Mouse (Mus musculus) liver, adult 2 months (tissue): ENCODE measurements around the gene Smbd1. TPM values are rescaled to one million over a fixed set of nuclear protein-coding genes. Genes with fewer than 3 reads are reported as not detected.

Source experiments
- DNase-seq: peaks from one replicate; pipeline ENCODE4 v3.0.0-alpha.2; 2011; ENCODE audit warnings: low read depth, low spot score; ENCODE audit errors: extremely low read depth
- H3K27ac ChIP-seq: fragments of 200-500 bp; replicated peaks from 2 replicates; pipeline ENCODE4 v1.5.1; 2012; ENCODE audit warnings: low read depth, mild to moderate bottlenecking, control low read depth, inconsistent platforms, low read length; ENCODE audit not compliant: insufficient read depth
- H3K27me3 ChIP-seq: fragments of 200-500 bp; 2 replicates; pipeline ENCODE4 v1.6.1; 2012; ENCODE audit warnings: mild to moderate bottlenecking, moderate library complexity, low read length, inconsistent platforms; ENCODE audit not compliant: control insufficient read depth, insufficient read depth
- H3K36me3 ChIP-seq: fragments of 200-500 bp; 2 replicates; pipeline ENCODE4 v1.6.1; 2012; ENCODE audit warnings: low read length, inconsistent platforms; ENCODE audit not compliant: control insufficient read depth, insufficient read depth
- H3K4me1 ChIP-seq: fragments of 200-500 bp; 2 replicates; pipeline ENCODE4 v1.6.1; 2011; ENCODE audit warnings: low read length; ENCODE audit not compliant: control insufficient read depth, insufficient read depth
- H3K4me3 ChIP-seq: fragments of 200-500 bp; 2 replicates; pipeline ENCODE4 v1.5.1; 2011; ENCODE audit warnings: low read depth, mild to moderate bottlenecking, control low read depth, low read length, moderate library complexity; ENCODE audit not compliant: insufficient read depth
- H3K79me2 ChIP-seq: fragments of 200-500 bp; 2 replicates; pipeline ENCODE4 v1.6.1; 2012; ENCODE audit warnings: inconsistent platforms, mild to moderate bottlenecking, low read length, moderate library complexity; ENCODE audit not compliant: control insufficient read depth, insufficient read depth
- H3K9ac ChIP-seq: fragments of 200-500 bp; 2 replicates; pipeline ENCODE4 v1.6.1; 2012; ENCODE audit warnings: low read depth, mild to moderate bottlenecking, control low read depth, inconsistent platforms, low read length
- CTCF ChIP-seq: fragments of 200-500 bp; IDR thresholded peaks from 2 replicates; pipeline ENCODE4 v1.5.1; 2011; ENCODE audit warnings: low read depth, low read length, control low read depth
- POLR2A ChIP-seq: fragments of 200-500 bp; IDR thresholded peaks from 2 replicates; pipeline ENCODE4 v1.6.1; 2011; ENCODE audit warnings: low read length, control low read depth; ENCODE audit not compliant: insufficient read depth; ENCODE audit errors: extremely low read depth
- WGBS: fragments of 180-500 bp; shearing (Covaris S2); methylation state at CpG from one replicate; pipeline ENCODE4 v1.1.7; 2018; 5-methylcytosine and 5-hydroxymethylcytosine counted together
- polyA plus RNA-seq: library from polyadenylated mRNA; depleted of rRNA; stranded (reverse); fragments of >200 nt; gene quantifications from 2 replicates; pipeline ENCODE4 v1.2.3, GENCODE M21; 2012
- total RNA-seq: library from RNA; depleted of rRNA; stranded (reverse); fragments of >200 nt; gene quantifications from 2 replicates; pipeline ENCODE4 v1.2.3, GENCODE M21; 2014

Smbd1 gene
- total and polyA plus RNA-seq, 2 experiments, result not detected

GRCm38 (mm10) chr16:32812888-32813361 lies 2.6 kb upstream of the Smbd1 start:
- no peaks in the 10 kb centered on the region for H3K27me3 ChIP-seq
- TF ChIP-seq POLR2A, result no peak
- peak; percentile 78 for TF ChIP-seq CTCF
- H3K9ac ChIP-seq, result no peak overlapping the region
- H3K36me3 ChIP-seq, result no peaks in the 10 kb centered on the region
- H3K27ac ChIP-seq, result no peak overlapping the region
- H3K4me3 ChIP-seq, result no peak overlapping the region
- peak; percentile 69 for DNase-seq
- H3K79me2 ChIP-seq, result no peaks in the 10 kb centered on the region
- H3K4me1 ChIP-seq, result peaks cover 10% of the 10 kb centered on the region
- WGBS, result 3% methylated on average over 9 of the region's 9 CpGs

- Histone ChIP-seq H3K4me1 (peaks cover 15% of the 10 kb centered on the region; the same call in 1 of the 2 replicates), H3K4me3 (no peak overlapping the region), H3K79me2 (no peaks in the 10 kb centered on the region), H3K27ac (no peak overlapping the region), H3K9ac (no peak overlapping the region), H3K36me3 (no peaks in the 10 kb centered on the region), H3K27me3 (no peaks in the 10 kb centered on the region)
- TF ChIP-seq CTCF (no peak), POLR2A (no peak)
- 33% methylated on average over 8 of the region's 8 CpGs for WGBS
- peak; percentile 85 for DNase-seq
Measured at GRCm38 (mm10) chr16:32807408-32808185, 2.7 kb downstream of the Smbd1 start.

GRCm38 (mm10) chr16:32805151-32805550 lies 5.1 kb downstream of the Smbd1 start:
- WGBS, result 85% methylated on average over 7 of the region's 7 CpGs
- Histone ChIP-seq H3K36me3 (no peaks in the 10 kb centered on the region), H3K27me3 (no peaks in the 10 kb centered on the region), H3K27ac (no peak overlapping the region), H3K9ac (no peak overlapping the region), H3K4me1 (peaks cover 15% of the 10 kb centered on the region; the same call in 1 of the 2 replicates), H3K79me2 (no peaks in the 10 kb centered on the region), H3K4me3 (no peak overlapping the region)
- TF ChIP-seq POLR2A, result no peak
- no peak for TF ChIP-seq CTCF
- DNase-seq, result no peak

- 71% methylated on average over 5 of the region's 5 CpGs for WGBS
- DNase-seq, result no peak
- H3K4me1 ChIP-seq, result peaks cover 15% of the 10 kb centered on the region; the same call in 1 of the 2 replicates
- no peaks in the 10 kb centered on the region for H3K79me2 ChIP-seq
- H3K4me3 ChIP-seq, result no peak overlapping the region
- no peaks in the 10 kb centered on the region for H3K36me3 ChIP-seq
- H3K27ac ChIP-seq, result no peak overlapping the region
- no peak for TF ChIP-seq CTCF
- TF ChIP-seq POLR2A, result no peak
- H3K9ac ChIP-seq, result no peak overlapping the region
- H3K27me3 ChIP-seq, result no peaks in the 10 kb centered on the region
Measured at GRCm38 (mm10) chr16:32803901-32804300, 6.4 kb downstream of the Smbd1 start.

GRCm38 (mm10) chr16:32803252-32803853 lies 6.9 kb downstream of the Smbd1 start:
- Histone ChIP-seq H3K9ac (no peak overlapping the region), H3K4me3 (no peak overlapping the region), H3K4me1 (peaks cover 14% of the 10 kb centered on the region; the same call in 1 of the 2 replicates), H3K79me2 (no peaks in the 10 kb centered on the region), H3K27ac (peak overlapping the region; percentile 22; the same call in 1 of the 2 replicates), H3K27me3 (no peaks in the 10 kb centered on the region), H3K36me3 (no peaks in the 10 kb centered on the region)
- TF ChIP-seq POLR2A, result no peak
- DNase-seq, result peak; percentile 75
- WGBS, result 12% methylated on average over 6 of the region's 6 CpGs

- Histone ChIP-seq H3K79me2 (no peaks in the 10 kb centered on the region), H3K4me3 (no peak within 1 kb of the TSS), H3K27ac (no peak within 1 kb of the TSS), H3K4me1 (no peaks in the 10 kb centered on the region), H3K36me3 (no peaks in the 10 kb centered on the region), H3K27me3 (no peaks in the 10 kb centered on the region), H3K9ac (no peak within 1 kb of the TSS)
- 82% methylated on average over 3 of the region's 3 CpGs for WGBS
- no peak for TF ChIP-seq POLR2A
- TF ChIP-seq CTCF, result no peak
- DNase-seq, result no peak
Measured at GRCm38 (mm10) chr16:32797426-32797689, 12.9 kb downstream of the Smbd1 start, which contains the start of gene Muc20. TSS of gene Muc20 (minus strand) at chr16:32797435.
